Mouse (Mus musculus) lung, postnatal 10 days (tissue): ENCODE data around the gene Rad51.
A peak's percentile ranks its signal among the peaks of the same experiment; 100 is the strongest.

Experiments
- DNase-seq: peaks from one replicate; pipeline ENCODE4 v3.0.0; 2021

Gene Rad51

DNA sequence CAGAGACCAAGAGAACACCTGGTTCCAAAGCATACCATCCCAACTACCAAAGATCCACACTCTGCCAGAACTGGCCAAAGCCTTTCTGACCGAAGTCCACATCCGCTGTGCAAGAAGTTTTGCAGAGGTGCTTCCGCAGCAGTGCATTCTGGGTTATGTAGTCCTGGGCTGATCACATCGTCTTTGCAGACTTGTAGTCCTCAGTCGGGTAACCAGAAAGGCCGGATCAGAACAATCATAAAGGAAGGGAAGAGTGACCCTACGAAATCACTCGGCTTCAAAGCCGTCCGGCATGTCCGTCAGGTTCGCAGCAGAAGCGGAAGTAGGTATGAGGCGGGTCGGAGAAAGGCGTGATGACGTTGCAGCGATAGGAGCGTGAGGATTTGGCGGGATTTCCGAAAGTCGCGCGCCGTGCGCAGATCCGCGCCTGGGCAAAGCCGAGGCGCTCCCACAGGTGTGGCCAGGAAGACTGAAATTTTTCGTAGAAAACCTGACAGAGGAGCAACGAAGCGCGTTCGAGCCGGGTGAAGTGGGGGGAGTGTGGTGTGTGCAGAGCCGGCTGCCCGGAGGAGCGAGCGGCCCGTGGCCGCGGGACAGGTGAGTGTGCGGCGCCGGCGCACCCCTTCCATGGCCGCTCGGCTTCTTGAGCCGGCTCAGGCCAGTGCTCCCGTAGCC, at the start of gene Rad51:
Gene Rad51 (plus strand): TSS at position 356 of the 675 bp plus-strand sequence.
- DNase-seq, result peak; percentile 89

DNA sequence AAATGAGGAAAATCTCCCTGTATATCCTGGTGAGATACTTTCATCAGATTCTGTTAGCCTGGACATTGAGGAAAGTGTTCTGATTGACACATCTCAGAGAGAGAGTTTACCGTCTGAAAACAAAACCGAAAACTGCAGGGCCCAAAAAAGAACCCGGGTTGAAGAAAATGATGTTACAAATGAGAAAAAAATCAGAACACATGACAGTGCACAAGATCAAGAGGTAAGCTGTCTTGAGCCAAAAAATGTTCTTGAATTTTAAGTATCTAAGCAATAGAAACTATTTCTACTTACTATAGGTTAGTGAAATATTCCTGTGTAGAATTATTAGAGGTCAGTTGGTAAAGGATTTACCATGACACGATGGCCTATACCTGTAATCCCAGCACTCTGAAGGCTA, 40.2 kb upstream of the Rad51 start:
- no peak for DNase-seq

GRCm38 (mm10) chr2:119086156-119086555, 26.4 kb upstream of the Rad51 start:
- no peak for DNase-seq

- DNase-seq, result no peak
Measured at GRCm38 (mm10) chr2:119101552-119101951, 11.0 kb upstream of the Rad51 start.

GRCm38 (mm10) chr2:119106583-119106982, 6.0 kb upstream of the Rad51 start:
- no peak for DNase-seq

DNA sequence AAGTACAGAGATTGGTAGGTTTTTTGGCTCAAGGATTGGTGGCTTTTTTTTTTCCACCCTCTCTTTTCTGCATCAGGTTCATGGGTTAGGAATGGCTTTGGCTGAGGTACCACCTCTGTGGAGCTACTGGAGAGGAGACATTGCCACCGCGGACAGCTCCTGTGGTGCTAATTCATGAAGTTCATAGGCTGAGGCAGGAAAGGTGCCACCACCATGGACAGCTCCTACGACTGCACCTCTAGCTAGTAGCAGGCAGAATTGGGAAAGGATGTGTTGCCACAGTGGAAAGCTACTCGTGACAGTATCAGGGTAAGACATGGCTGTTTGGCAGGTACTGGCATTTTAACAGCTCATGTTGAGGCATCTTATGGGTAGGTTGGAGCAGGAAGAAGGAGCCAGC, 4.0 kb upstream of the Rad51 start:
- peak; percentile 32 for DNase-seq

- DNase-seq, result no peak
Measured at GRCm38 (mm10) chr2:119111060-119111459, 1.5 kb upstream of the Rad51 start.

- DNase-seq, result no peak
Measured at GRCm38 (mm10) chr2:119113121-119113925, 730 bp downstream of the Rad51 start.

GRCm38 (mm10) chr2:119136346-119136898, 23.8 kb downstream of the Rad51 start:
- no peak for DNase-seq

DNA sequence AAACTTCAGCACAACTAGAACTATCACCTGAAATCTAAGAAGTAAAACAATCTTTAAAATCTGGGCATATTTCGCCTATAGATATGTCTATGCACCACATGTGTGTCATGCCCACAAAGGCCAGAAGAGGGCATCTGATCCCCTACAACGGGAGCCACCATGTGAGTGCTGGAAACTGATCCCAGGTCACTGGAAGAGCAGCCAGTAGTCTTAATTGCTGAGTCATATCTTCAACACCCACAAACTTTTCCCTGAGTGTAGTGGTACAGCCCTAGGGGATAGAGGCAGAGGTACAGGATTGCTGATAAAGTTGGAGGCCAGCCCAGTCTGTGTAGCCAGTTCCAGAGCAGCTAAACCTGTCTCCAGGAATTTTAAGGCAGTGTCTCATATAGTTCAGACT, 32.6 kb downstream of the Rad51 start:
- DNase-seq, result peak; percentile 19

DNA sequence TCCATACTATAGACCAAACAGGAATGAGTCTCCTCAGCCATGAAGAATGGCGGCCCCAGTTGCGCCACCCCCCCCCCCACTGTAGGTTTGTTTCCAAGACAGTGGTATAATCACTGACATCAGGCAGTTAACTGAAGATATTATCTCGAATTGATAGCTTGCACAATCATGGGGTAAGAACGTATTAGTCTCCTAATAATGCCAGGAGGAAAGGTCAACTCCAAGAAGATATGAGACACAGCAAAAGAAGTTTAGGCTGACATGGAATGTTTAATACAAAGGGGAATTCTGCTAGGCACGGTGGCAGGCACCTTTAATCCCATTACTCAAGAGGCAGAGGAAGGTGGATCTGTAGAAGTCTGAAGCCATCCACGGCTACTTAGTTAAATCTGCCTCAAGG, 33.8 kb downstream of the Rad51 start:
- no peak for DNase-seq

DNA sequence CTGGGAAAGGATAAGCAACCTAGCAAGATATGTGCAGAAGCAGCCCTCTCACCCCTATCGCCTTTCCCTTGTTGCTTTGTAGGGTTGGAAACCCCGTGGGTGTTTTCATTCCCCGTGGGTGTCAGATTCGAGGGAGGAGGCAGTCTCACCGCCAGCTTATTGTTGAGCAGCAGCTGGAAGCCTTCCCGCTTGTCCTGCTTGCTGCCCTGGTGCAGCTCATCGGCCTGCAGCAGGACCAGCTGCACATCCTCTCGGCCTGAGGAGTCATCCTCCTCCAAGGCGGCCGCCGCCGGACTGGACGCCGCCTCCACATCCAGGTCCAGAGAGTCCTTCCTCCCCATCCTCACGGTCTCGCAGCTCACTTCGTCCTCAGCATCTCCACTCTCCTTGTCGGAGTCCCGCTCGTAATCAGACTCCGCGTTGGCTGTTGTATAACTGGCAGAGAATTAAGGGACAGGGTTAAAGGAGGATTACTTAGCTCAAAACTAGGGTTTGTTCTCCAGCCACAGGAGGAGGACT, 34.6 kb downstream of the Rad51 start:
- no peak for DNase-seq

DNA sequence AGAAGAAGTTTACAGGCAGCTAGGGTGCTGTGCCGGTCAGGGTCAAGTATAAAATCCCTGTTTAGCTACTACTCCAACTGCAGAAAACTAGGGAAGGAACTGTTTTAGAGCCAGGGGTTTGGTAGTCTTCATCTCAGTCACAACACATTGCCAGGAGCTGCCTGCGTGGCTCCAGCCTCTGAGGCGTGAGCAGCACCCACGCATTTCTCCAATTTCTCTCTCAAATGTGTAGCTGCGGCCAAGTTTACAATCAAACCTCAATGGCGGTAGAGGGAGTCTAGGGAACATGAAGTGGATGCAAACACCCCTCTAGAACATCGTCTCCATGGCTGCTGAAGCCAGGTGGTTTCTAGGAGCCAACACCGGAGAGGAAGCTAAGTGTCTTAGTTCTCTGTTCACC, 35.2 kb downstream of the Rad51 start:
- no peak for DNase-seq

GRCm38 (mm10) chr2:119152255-119152654, 39.7 kb downstream of the Rad51 start:
- DNase-seq, result no peak

GRCm38 (mm10) chr2:119154683-119155082, 42.1 kb downstream of the Rad51 start:
- no peak for DNase-seq

DNA sequence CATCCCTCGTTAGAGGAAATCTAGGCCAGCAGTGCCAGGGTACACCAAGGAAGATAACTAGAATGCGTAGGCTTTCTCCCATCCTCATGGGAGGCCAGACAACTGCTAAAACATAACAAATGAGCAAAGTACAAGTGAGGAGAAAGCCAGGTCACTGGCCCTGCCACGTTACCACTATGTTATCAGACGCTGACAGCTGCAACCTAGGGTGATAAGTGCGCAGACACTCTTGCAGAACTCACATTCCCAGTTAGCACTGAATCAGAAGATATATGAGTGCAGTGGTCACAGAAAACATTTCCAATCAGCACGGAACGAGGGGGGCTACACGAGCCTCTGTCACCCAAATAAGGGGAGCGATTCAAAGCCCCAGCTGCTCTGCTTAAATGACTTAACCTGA, 42.8 kb downstream of the Rad51 start:
- DNase-seq, result no peak

GRCm38 (mm10) chr2:119156081-119156680, 43.6 kb downstream of the Rad51 start:
- no peak for DNase-seq

DNA sequence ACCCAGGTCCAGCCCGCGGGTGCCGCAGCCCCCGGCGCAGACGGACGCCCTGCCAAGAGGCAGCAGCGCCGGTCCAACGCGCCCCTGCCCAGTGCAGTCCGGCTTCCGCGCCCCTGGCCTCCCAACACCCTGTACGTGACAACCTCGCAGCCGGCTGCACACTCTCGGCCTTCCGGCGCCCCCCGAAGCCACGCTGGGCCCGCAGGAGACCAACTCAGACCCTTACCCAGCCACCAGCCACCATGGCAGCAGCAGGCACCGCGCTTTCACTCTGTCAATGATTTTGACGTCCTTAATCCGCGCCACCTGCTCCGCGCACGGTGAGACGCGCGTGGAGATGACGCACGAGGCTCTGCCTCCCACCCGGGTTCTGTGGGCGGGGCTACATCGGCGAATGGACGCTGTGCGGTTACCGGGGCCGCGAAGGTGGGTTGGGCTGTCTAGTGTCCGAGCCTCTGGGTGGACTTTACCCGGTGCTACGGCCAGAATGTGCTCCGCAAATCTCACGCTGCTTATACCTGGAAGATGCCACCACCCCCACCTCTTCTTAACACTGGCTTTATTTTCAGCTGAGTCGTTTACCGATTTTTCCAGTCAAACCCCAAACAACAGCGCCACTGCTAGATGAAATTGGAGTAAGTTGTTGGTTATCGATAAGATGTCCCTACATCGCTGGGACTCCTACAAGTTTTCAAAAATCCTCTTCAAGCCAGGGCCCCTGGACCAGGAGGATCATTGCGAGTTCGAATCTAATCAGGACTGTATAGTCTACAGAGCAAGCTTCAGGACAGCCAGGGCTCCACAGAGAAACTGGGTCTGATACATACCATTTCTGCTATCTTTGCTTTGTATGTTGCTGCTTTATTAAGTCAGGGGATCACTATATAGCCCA, 44.3 kb downstream of the Rad51 start, which contains the start of gene Rmdn3:
Gene Rmdn3 (minus strand): TSS at position 354 of the 892 bp plus-strand sequence.
- DNase-seq, result peak; percentile 97

DNA sequence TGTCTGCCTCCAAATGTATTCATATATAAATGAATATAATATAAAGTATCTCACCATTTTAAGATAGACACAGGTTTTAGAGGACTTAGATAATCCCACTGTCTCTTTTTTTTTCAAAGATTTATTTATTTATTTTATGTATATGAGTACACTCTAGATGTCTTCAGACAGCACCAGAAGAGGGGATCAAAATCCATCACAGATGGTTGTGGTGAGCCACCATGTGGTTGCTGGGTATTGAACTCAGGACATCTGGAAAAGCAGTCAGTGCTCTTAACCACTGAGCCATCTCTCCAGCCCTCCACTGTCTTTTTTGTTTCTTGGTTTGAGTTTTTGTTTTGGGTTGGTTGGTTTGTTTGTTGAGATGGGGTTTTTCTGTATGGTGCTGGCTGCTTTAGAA, 45.2 kb downstream of the Rad51 start:
- DNase-seq, result no peak

GRCm38 (mm10) chr2:119161247-119161646, 48.7 kb downstream of the Rad51 start:
- peak; percentile 79 for DNase-seq

DNA sequence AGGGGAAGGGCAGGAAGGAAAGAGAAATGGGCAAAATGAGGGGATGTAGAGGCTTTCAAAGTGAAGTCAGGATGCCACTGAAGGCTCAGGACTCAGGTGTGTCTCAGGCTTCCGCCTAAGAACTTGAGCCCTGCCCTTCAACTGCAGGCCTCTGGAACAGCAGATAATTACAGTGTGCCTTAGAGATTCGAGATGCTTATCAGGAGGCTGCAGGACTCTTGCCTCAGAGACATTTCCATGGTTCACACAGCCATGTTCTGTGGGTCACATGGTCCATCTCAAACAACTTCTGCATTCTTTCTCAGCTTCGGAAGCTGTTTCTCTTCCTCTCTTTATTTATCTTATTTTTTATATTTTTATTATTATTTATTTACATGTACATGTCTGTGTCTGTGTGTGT, 50.5 kb downstream of the Rad51 start:
- DNase-seq, result no peak

GRCm38 (mm10) chr2:119163999-119164398, 51.4 kb downstream of the Rad51 start:
- no peak for DNase-seq
